Mouse (Mus musculus) NIH3T3 (cell line): ENCODE data around the gene Trim32.

Source experiments
- DNase-seq: peaks from one replicate; pipeline ENCODE4 v3.0.0-alpha.2; 2012; ENCODE audit warnings: low read depth

The Trim32 gene

GRCm38 (mm10) chr4:65604504-65605150 is at the start of gene Trim32:
Gene Trim32 (plus strand): TSS chr4:65604986.
- DNase-seq: peak; percentile 100

- no peak for DNase-seq
Observed at GRCm38 (mm10) chr4:65565493-65565892, 39.3 kb upstream of the Trim32 start.

DNA sequence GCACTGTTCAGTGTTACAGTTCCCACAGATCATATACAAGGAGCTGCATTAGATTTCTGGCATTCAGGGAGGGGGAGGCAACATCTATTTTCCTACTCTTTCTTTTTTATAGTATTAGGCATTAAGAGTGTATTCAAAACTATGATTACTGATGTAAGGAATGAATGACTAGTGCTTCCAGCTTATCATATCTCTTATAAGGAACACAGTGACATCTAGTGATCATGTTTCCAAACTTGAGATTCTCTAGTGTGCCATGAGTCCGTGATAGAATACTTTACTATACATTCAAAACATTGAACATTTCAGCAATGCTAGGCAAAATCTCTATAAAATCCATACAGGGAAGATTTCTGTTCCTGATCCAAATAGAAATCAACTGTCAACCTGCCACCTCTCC is 24.5 kb upstream of the Trim32 start:
- peak; percentile 72 for DNase-seq

- DNase-seq: no peak
Observed at GRCm38 (mm10) chr4:65586947-65587346, 17.8 kb upstream of the Trim32 start.

DNA sequence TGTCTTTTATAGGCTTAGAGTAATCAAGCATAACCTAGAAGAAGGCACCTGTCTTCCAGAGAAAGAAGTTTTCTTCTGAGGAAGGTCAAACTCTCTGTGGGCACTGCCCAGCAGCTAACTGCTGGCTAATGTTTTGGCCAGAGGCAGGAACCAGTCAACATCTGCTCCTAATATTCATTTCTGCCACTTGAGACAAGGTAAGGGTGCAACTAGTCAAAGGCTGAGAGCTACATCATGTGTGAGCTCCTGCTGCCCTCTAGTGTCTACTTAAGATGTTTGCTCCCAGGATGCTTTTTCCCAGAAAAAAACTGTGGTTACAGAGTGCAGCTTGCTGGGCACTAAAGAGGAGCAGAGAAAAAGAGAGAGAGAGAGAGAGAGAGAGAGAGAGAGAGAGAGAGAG is 15.0 kb upstream of the Trim32 start:
- peak; percentile 91 for DNase-seq

GRCm38 (mm10) chr4:65594601-65595369 is 10.0 kb upstream of the Trim32 start:
- no peak for DNase-seq

GRCm38 (mm10) chr4:65605151-65605702 is 441 bp downstream of the Trim32 start:
- DNase-seq: peak; percentile 69

- no peak for DNase-seq
Observed at GRCm38 (mm10) chr4:65607184-65607631, 2.4 kb downstream of the Trim32 start.

DNA sequence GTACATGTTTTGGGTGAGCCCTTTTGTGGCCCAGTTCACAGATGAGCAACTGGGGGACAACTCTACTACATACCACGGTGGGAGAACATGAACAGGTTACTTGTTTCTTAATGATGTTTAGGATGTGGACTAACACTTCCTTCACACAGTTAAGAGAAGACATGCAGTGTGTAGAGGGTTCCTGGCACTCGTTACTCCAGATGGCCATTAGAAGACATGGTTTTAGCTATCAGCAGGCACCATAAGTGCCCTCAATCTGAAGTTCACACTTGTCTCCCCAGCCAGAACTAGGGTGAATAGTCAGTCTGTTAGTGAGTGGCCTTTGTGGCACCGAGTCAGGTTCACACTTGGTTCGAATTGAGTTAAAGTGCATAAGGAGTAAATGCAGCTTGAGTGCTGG is 3.3 kb downstream of the Trim32 start:
- DNase-seq: no peak

DNA sequence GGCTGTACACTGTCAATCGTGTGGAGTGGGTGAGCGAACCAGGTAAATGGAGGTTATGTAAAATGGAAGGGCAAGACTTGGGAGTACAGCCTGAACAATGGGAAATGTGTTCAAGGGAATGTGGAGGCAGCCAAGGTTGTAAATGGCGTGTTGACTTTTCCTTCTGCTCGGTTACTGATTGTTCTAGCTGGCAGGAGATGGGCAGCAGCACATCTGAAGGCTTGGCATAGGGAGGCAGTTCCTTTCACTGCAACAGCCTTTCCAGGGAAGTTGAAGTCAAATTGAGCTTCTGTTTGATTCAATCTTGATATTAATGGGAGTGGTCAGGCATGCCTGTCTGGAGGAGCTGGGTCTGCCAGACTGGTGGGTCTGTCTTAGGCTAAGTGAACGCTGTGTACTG is 5.5 kb downstream of the Trim32 start:
- no peak for DNase-seq

DNA sequence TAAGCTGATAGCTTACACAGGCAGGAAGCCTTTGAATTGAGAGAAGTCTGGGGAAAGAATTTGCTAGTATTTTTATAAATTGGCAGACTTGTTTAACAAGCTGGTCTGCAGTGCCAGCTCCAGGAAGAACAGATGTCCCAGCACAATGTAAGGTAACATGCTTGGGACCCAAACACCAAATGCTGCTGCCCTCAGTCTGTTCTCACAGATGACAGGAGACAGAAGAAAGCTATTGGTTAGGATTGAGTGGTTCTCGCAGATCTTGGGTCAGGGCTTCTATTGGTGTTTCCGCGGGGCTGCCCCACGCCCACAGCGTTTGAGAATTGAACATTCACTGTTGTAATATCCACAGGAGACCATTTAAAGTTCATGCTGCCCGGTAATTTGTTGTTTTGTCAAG is 6.1 kb downstream of the Trim32 start:
- no peak for DNase-seq

GRCm38 (mm10) chr4:65613135-65613534 is 8.3 kb downstream of the Trim32 start:
- DNase-seq: no peak

DNA sequence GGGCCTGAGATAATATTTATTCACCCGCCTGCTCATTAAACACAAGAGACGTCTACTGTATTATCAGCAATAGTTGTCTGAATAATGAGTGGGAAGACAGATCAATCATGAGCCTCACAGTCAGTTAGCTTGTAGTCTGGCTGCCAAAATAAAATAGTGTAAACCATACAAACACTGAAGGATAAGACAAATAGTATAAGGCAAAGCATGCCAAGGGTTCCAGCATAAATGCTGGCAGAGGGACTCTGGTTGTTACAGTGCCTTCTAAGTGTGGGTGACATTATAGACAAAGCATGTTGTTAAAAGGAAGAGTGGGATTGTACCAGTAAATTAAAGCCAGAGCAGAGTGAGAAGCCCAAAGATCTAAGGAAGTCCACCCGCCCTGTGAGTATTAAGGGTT is 15.3 kb downstream of the Trim32 start:
- no peak for DNase-seq

GRCm38 (mm10) chr4:65638231-65638630 is 33.4 kb downstream of the Trim32 start:
- DNase-seq: no peak

DNA sequence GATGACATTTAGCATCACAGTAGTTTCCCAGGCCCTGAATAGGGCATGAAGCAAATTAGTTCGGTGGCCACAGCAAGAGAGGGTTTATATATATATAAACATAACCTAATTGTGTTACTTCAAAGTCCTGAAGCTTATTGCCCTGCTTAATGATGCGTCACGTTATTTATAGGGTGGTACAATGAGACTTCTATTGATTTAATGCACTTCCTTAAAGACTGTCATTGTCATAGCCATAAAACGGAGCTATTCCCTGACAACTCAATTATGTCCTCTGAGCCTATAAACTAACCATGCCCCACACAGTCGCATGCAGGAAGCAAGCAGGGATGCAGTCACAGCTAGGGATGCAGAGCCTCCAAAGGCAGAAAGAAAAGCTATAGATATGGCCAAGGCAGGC is 37.8 kb downstream of the Trim32 start:
- no peak for DNase-seq

GRCm38 (mm10) chr4:65654723-65655122 is 49.9 kb downstream of the Trim32 start:
- DNase-seq: peak; percentile 93

- DNase-seq: no peak
Observed at GRCm38 (mm10) chr4:65663176-65663575, 58.4 kb downstream of the Trim32 start.
